Mouse (Mus musculus) spleen, postnatal 0 days (tissue): Measurements from ENCODE around the gene Slc25a54. TPM values are rescaled to one million over a fixed set of nuclear protein-coding genes. Genes with fewer than 3 reads are reported as not detected.

Source experiments
- polyA plus RNA-seq: library from polyadenylated mRNA; unstranded; fragments of >200 nt; fragmentation: Nextera tagmentation; extraction: Ambion mirVana; gene quantifications from 2 replicates; pipeline ENCODE4 v1.2.1, GENCODE M21; 2015

Gene Slc25a54
- polyA plus RNA-seq: not detected in 2 replicates

DNA sequence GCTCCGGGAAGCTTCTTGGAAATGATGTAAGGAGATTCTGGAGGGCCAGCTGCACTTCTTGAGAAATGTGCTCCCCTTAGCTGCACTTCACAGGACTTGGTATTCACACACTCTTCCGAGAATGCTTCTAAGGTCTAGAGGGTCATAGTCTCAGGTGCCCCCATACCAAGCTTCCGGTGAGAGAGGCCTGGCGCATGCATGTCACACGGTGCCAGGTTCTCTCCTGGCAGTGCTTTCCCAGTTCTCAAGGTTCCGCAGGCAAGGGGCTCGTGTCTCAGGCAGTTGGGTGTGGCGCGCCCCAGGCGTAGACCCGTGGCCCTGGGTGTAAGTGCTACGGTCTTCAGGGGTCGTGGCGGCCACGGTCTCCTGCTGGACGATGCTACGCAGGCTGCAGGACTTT is at the start of gene Slc25a54:
TSS of gene Slc25a54 (plus strand) at position 301 of the 400 bp plus-strand sequence.

DNA sequence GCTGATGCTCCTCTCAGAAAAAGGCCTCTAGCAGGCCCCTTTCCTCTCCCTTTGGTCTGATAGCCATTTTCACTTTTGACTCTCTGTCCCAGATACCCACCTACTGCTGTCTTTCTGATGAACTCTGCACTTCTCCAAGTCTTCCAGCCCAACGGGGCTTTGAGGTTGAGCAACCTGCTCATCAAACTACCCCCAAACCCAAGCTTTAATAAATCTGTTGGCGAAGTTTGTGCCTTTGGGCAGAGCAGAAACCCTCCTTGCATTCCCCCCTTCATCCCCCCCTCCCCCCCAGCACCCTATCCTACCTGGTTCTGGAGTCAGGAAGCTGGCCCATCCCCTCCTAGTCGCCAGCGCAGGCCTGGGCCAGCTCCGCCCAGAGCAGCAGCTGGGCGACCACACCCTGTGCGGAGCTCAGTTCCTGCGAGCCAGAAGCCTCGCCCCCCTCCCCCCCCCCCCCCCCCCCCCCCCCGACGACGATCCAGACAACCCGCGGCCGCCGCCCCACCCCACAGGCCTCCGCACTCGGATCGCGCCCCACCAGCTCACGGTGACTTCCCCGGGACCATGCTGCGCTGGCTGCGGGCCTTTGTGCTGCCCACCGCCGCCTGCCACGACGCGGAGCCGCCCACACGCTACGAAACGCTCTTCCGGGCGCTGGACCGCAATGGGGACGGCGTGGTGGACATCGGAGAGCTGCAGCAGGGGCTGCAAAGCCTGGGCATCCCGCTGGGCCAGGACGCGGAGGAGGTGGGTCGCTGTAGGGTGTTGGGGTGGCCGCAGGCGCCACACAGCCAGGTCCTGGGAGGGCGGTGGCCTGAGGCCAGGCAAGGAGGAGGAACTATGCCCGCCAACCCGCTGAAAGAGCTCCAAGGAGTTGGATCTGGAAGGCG is 42.6 kb downstream of the Slc25a54 start, which contains the start of gene Slc25a24:
TSS of gene Slc25a24 (plus strand) at position 509 of the 890 bp plus-strand sequence.

Other genes starting within 250 kb of the Slc25a54 start
- gene Stxbp3, start 239.9 kb upstream of the Slc25a54 start, polyA plus RNA-seq: 23.4 and 27.0 TPM in 2 replicates
- gene Fndc7, start 190.5 kb upstream of the Slc25a54 start, polyA plus RNA-seq: 0.07 and 0.13 TPM in 2 replicates
- 46.3 and 49.8 TPM in 2 replicates for gene Prpf38b, start 168.7 kb upstream of the Slc25a54 start, polyA plus RNA-seq
- 0.40 TPM in 1 of 2 replicates, not detected in the other for gene Henmt1, start 140.6 kb upstream of the Slc25a54 start, polyA plus RNA-seq
- gene Gm9857, start 140.0 kb upstream of the Slc25a54 start, polyA plus RNA-seq: not detected in 2 replicates
- 5.5 and 7.6 TPM in 2 replicates for gene Fam102b, start 52.9 kb upstream of the Slc25a54 start, polyA plus RNA-seq
- gene Slc25a24, start 42.7 kb downstream of the Slc25a54 start, polyA plus RNA-seq: 12.5 and 14.2 TPM in 2 replicates